Mouse (Mus musculus) thymus, adult 2 months (tissue): Measurements from ENCODE around the gene Bckdhb. TPM values are rescaled to one million over a fixed set of nuclear protein-coding genes. Genes with fewer than 3 reads are reported as not detected.

Experiments used
- DNase-seq: peaks from one replicate; pipeline ENCODE4 v3.0.0; 2021
- H3K27ac ChIP-seq: fragments of 200-500 bp; 2 replicates; pipeline ENCODE4 v1.5.1; 2012; ENCODE audit warnings: low read length, control low read depth; ENCODE audit not compliant: control insufficient read depth, insufficient read depth
- H3K27me3 ChIP-seq: fragments of 200-500 bp; 2 replicates; pipeline ENCODE4 v1.6.1; 2012; ENCODE audit warnings: mild to moderate bottlenecking, low read length, moderate library complexity, mixed read lengths; ENCODE audit not compliant: control insufficient read depth, insufficient read depth
- H3K36me3 ChIP-seq: fragments of 200-500 bp; 2 replicates; pipeline ENCODE4 v1.6.1; 2012; ENCODE audit warnings: mild to moderate bottlenecking, low read length, moderate library complexity; ENCODE audit not compliant: control insufficient read depth, insufficient read depth
- H3K4me1 ChIP-seq: fragments of 200-500 bp; replicated peaks from 2 replicates; pipeline ENCODE4 v1.6.1; 2012; ENCODE audit warnings: low read length; ENCODE audit not compliant: control insufficient read depth, insufficient read depth
- H3K4me3 ChIP-seq: fragments of 200-500 bp; 2 replicates; pipeline ENCODE4 v1.5.1; 2012; ENCODE audit warnings: mild to moderate bottlenecking, low read length, control low read depth, moderate library complexity; ENCODE audit not compliant: control insufficient read depth, insufficient read depth
- CTCF ChIP-seq: fragments of 200-500 bp; IDR thresholded peaks from 2 replicates; pipeline ENCODE4 v1.5.1; 2012; ENCODE audit warnings: mild to moderate bottlenecking, control low read depth, low read length, moderate library complexity, borderline replicate concordance; ENCODE audit not compliant: control insufficient read depth, poor library complexity, insufficient read depth; ENCODE audit errors: extremely low read depth
- POLR2A ChIP-seq: fragments of 200-500 bp; IDR thresholded peaks from 2 replicates; pipeline ENCODE4 v1.6.1; 2012; ENCODE audit warnings: mild to moderate bottlenecking, low read length, control low read depth, moderate library complexity; ENCODE audit not compliant: control insufficient read depth, poor library complexity, insufficient read depth; ENCODE audit errors: extremely low read depth
- WGBS: fragments of 180-500 bp; shearing (Covaris S2); methylation state at CpG from one replicate; pipeline ENCODE4 v1.1.7; 2018; 5-methylcytosine and 5-hydroxymethylcytosine counted together
- polyA plus RNA-seq: library from polyadenylated mRNA; depleted of rRNA; stranded (reverse); fragments of >200 nt; gene quantifications from 2 replicates; pipeline ENCODE4 v1.2.3, GENCODE M21; 2012

Bckdhb gene
- polyA plus RNA-seq, 1 experiment, result 15.0 TPM

DNA sequence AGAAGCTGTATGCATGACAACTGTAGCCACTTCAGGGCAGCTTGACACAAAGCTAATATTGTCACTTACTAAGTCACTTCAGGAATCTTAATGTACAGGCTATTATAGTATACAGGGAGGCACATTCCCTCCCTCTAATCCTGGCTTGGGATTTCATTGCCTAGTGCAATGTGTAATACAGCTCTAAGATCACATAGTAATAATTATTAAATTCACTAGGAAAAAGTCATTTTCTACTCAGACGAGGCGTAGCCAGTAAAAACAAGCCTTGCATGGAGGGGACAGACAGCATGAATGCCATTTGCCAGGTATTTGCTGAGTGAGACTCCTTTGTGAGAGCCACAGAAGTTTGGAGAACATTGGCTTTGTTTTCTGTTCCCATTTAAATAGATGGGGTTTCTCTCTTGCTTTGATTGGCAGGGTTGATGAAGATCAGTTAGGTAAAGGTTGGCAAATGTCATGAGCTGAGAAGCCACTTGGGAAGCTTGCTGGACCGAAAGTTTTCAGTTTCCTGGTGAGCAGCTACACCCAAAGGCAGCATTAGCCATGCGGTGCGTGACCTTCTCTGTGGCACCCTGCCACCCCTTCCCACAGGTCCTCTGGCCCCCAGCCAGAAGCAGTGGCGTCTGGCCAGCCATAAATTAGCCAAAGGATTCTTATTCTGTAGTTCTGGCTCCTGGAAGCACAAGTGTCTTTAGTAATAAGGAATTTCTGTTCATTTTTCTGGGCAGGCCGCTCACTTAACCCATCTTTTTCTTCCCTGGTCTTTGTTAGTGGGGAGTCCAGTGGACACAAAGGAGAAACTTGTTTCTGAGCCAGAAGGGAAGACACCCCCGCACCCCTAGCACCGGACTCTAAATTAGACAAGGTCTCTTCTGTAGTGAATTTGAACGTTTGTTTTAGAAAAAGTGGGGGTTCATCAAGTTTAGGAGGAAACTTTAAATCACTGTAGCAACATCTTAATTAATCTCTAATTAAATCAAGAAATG is 37.4 kb downstream of the Bckdhb start:
- H3K36me3 ChIP-seq, result no peaks in the 10 kb centered on the region
- H3K27ac ChIP-seq, result no peak overlapping the region
- no peaks in the 10 kb centered on the region for H3K27me3 ChIP-seq
- H3K4me3 ChIP-seq, result no peak overlapping the region
- no peak for DNase-seq
- TF ChIP-seq POLR2A (no peak), CTCF (no peak)
- H3K4me1 ChIP-seq, result no peaks in the 10 kb centered on the region
- WGBS, result 93% methylated on average over 10 of the region's 10 CpGs

GRCm38 (mm10) chr9:83963296-83963695 is 38.4 kb downstream of the Bckdhb start:
- Histone ChIP-seq H3K27ac (no peak overlapping the region), H3K4me1 (no peaks in the 10 kb centered on the region), H3K36me3 (no peaks in the 10 kb centered on the region), H3K27me3 (no peaks in the 10 kb centered on the region), H3K4me3 (no peak overlapping the region)
- TF ChIP-seq CTCF, result no peak
- TF ChIP-seq POLR2A, result no peak
- no peak for DNase-seq
- 97% methylated on average over 10 of the region's 10 CpGs for WGBS

GRCm38 (mm10) chr9:83964376-83964775 is 39.4 kb downstream of the Bckdhb start:
- 91% methylated on average over 4 of the region's 4 CpGs for WGBS

DNA sequence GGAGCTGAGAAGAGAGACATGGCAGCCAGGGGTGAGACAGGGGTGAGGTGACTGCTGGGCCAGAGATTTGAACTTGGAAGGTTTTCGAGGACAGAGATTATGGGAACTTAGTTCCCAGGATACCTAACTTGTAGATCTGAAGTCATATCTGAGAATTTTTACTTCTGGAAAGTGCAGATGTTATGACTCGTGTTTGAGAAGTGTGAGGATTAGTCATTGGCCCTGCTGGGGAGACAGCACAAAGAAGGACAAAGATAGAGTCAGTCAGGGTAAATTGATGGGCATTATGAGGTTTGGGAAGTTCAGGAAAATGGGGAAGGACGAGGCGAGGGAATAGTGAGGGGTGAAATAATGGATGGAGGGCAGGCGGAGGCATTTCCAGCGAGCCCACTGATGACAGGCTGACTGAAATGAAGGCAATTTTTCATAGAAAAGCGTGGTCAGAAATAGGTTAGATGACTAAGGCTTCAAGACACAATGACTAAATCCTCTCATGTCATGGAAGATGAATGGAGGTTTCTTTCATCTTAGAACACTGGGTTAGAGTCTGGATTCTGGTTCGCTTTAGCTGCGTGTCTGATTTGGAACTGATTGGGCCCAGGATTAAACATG is 42.6 kb downstream of the Bckdhb start:
- no peak overlapping the region for H3K4me3 ChIP-seq
- H3K27ac ChIP-seq, result no peak overlapping the region
- H3K27me3 ChIP-seq, result no peaks in the 10 kb centered on the region
- WGBS, result 94% methylated on average over 9 of the region's 9 CpGs
- DNase-seq, result no peak
- TF ChIP-seq POLR2A (no peak), CTCF (no peak)
- H3K36me3 ChIP-seq, result no peaks in the 10 kb centered on the region
- no peaks in the 10 kb centered on the region for H3K4me1 ChIP-seq

More at GRCm38 (mm10) chr9:83964376-83964775, 39.4 kb downstream of the Bckdhb start:
- no peak for TF ChIP-seq CTCF
- no peak for TF ChIP-seq POLR2A
- Histone ChIP-seq H3K36me3 (no peaks in the 10 kb centered on the region), H3K27me3 (no peaks in the 10 kb centered on the region), H3K27ac (no peak overlapping the region), H3K4me1 (no peaks in the 10 kb centered on the region), H3K4me3 (no peak overlapping the region)
- DNase-seq, result no peak

DNA sequence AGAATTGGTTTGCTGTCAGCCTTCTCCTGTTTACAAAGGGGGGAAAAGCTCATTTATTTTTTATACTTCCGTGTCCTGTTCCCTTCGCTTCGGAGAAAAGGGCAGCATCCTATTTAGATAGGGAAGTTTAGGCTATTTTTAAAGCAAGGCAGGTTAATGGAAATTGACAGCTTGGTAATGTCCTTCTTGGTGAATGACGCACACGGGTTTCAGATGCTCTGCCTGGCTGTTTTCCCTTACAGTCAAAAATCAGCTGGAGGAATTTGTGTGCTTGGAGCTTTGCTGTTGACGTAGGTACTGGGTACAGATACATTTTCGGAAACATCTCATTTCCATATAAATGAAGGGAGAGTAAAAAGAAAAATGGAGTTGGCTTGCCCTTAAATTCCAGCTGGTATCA is 44.4 kb downstream of the Bckdhb start:
- H3K27me3 ChIP-seq, result no peaks in the 10 kb centered on the region
- no peak overlapping the region for H3K27ac ChIP-seq
- H3K36me3 ChIP-seq, result no peaks in the 10 kb centered on the region
- no peak overlapping the region for H3K4me3 ChIP-seq
- TF ChIP-seq POLR2A, result no peak
- no peak for TF ChIP-seq CTCF
- DNase-seq, result no peak
- H3K4me1 ChIP-seq, result no peaks in the 10 kb centered on the region
- whole genome bisulfite sequencing, result 93% methylated on average over 7 of the region's 7 CpGs

DNA sequence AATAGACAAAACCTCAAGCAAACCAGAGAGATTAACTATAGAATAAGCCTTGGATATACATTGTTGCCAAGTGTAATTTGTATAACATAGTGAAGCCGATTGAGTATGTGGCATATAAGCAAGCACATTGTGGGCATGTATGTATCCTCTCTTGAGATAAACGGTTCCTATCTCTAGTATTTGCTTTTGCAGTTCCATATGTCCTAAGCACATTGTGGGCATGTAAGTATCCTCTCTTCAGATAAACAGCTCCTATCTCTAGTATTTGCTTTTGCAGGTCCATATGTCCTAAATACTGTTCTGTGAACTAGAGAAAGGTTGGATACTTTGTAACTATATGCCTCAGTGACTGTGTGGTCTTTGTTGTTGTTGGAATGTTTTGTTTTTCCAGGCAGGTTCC is 48.5 kb downstream of the Bckdhb start:
- H3K36me3 ChIP-seq, result no peaks in the 10 kb centered on the region
- no peaks in the 10 kb centered on the region for H3K27me3 ChIP-seq
- no peak for TF ChIP-seq POLR2A
- WGBS, result 98% methylated on average over 2 of the region's 2 CpGs
- no peak overlapping the region for H3K27ac ChIP-seq
- no peak overlapping the region for H3K4me3 ChIP-seq
- no peak for DNase-seq
- H3K4me1 ChIP-seq, result no peaks in the 10 kb centered on the region

- no peak for TF ChIP-seq CTCF
- no peak for TF ChIP-seq POLR2A
- Histone ChIP-seq H3K4me1 (no peaks in the 10 kb centered on the region), H3K27ac (no peak overlapping the region), H3K4me3 (no peak overlapping the region), H3K36me3 (no peaks in the 10 kb centered on the region), H3K27me3 (no peaks in the 10 kb centered on the region)
- 95% methylated on average over 2 of the region's 2 CpGs for WGBS
- DNase-seq, result no peak
Observed at GRCm38 (mm10) chr9:83975811-83976210, 50.9 kb downstream of the Bckdhb start.
